In genomic region chr15:97182617-97183038, GRCm38 (mm10) we compare ENCODE assay signal across 10 mouse cellular contexts.
A peak's percentile ranks its signal among the peaks of the same experiment; 100 is the strongest.
DNase-seq lines count a peak whose midpoint lies in the region; ATAC-seq lines count a peak whose summit lies in the region.
"Had no signal": no experiment of that assay in that cellular context is flagged by ENCODE, and none has a peak within 500 bp of the region (broad histone marks: within the 10 kb centered on the region; RNA-seq: fewer than 3 reads in every experiment).

No protein-coding gene starts in this region.

- intact Hi-C loops in heart, postnatal 36 days (cut with DNase I): loop anchor here (10.0 kb wide), 2 partner anchors 518 to 648 kb away; no protein-coding TSS in a partner anchor

- 57% methylated on average over 9 of the region's 9 CpGs for WGBS in forebrain, embryonic 16.5 days
- 68% methylated on average over 9 of the region's 9 CpGs for WGBS in forebrain, embryonic 11.5 days
- WGBS in stomach, embryonic 14.5 days: 23% methylated on average over 9 of the region's 9 CpGs

- H3K4me3 ChIP-seq in forebrain, embryonic 16.5 days (replicated peaks; ENCODE audit: low read length): no peak overlapping the region
- no peak overlapping the region for H3K4me3 ChIP-seq in forebrain, embryonic 11.5 days (ENCODE audit: low read depth, low read length)
- H3K4me3 ChIP-seq in megakaryocyte, embryonic 14.5 days (replicated peaks): peak overlapping the region; percentile 46
- H3K4me3 ChIP-seq in stomach, embryonic 14.5 days (ENCODE audit: low read depth, low read length): no peak overlapping the region

- H3K4me2 ChIP-seq in forebrain, embryonic 16.5 days (ENCODE audit: low read length): no peak overlapping the region
- H3K4me2 ChIP-seq in forebrain, embryonic 11.5 days (ENCODE audit: low read depth, low read length, severe bottlenecking): no peak overlapping the region
- H3K4me2 ChIP-seq in stomach, embryonic 14.5 days (replicated peaks; ENCODE audit: low read depth, low read length): no peak overlapping the region

- H3K4me1 ChIP-seq in forebrain, embryonic 16.5 days (replicated peaks; ENCODE audit: control insufficient read depth, insufficient read depth, low read length): peaks cover 13% of the 10 kb centered on the region
- H3K4me1 ChIP-seq in forebrain, embryonic 11.5 days (replicated peaks; ENCODE audit: control insufficient read depth, insufficient read depth, low read length): peaks cover 3% of the 10 kb centered on the region; the same call in 1 of the 2 replicates
- no peaks in the 10 kb centered on the region for H3K4me1 ChIP-seq in megakaryocyte, embryonic 14.5 days
- 0 out of 2 replicates have a peak, but pooled peaks cover under 1% of the 10 kb centered on the region for H3K4me1 ChIP-seq in stomach, embryonic 14.5 days (ENCODE audit: control insufficient read depth, insufficient read depth, low read length)

- no peaks in the 10 kb centered on the region for H3K9me3 ChIP-seq in forebrain, embryonic 16.5 days (ENCODE audit: control insufficient read depth, low read length)
- H3K9me3 ChIP-seq in forebrain, embryonic 11.5 days (ENCODE audit: control insufficient read depth, low read length): no peaks in the 10 kb centered on the region
- no peaks in the 10 kb centered on the region for H3K9me3 ChIP-seq in megakaryocyte, embryonic 14.5 days
- H3K9me3 ChIP-seq in stomach, embryonic 14.5 days (ENCODE audit: control insufficient read depth, low read depth, low read length): no peaks in the 10 kb centered on the region

- no peak overlapping the region for H3K9ac ChIP-seq in forebrain, embryonic 16.5 days (replicated peaks; ENCODE audit: low read depth, low read length)
- H3K9ac ChIP-seq in forebrain, embryonic 11.5 days (ENCODE audit: low read length): no peak overlapping the region
- no peak overlapping the region for H3K9ac ChIP-seq in stomach, embryonic 14.5 days (replicated peaks; ENCODE audit: low read depth, low read length)

- H3K36me3 ChIP-seq in forebrain, embryonic 16.5 days (ENCODE audit: control insufficient read depth, insufficient read depth): no peaks in the 10 kb centered on the region
- H3K36me3 ChIP-seq in forebrain, embryonic 11.5 days (ENCODE audit: control insufficient read depth, insufficient read depth, low read length): no peaks in the 10 kb centered on the region
- no peaks in the 10 kb centered on the region for H3K36me3 ChIP-seq in megakaryocyte, embryonic 14.5 days (replicated peaks; ENCODE audit: low read length)
- no peaks in the 10 kb centered on the region for H3K36me3 ChIP-seq in stomach, embryonic 14.5 days (ENCODE audit: control insufficient read depth, insufficient read depth, low read length)

- no peaks in the 10 kb centered on the region for H3K27me3 ChIP-seq in forebrain, embryonic 16.5 days (replicated peaks; ENCODE audit: control insufficient read depth, insufficient read depth, low read length)
- H3K27me3 ChIP-seq in forebrain, embryonic 11.5 days (ENCODE audit: control insufficient read depth, insufficient read depth, low read length): no peaks in the 10 kb centered on the region
- H3K27me3 ChIP-seq in megakaryocyte, embryonic 14.5 days (replicated peaks): peaks cover 5% of the 10 kb centered on the region
- no peaks in the 10 kb centered on the region for H3K27me3 ChIP-seq in stomach, embryonic 14.5 days (ENCODE audit: control insufficient read depth, insufficient read depth, low read length)

- no peak overlapping the region for H3K27ac ChIP-seq in forebrain, embryonic 16.5 days (ENCODE audit: low read length)
- no peak overlapping the region for H3K27ac ChIP-seq in forebrain, embryonic 11.5 days (ENCODE audit: low read depth, low read length)
- no peak overlapping the region for H3K27ac ChIP-seq in stomach, embryonic 14.5 days (ENCODE audit: low read length)

- no peak for DNase-seq in forebrain, embryonic 11.5 days (ENCODE audit: low spot score)
- peak; percentile 8 to 11 for DNase-seq in heart, postnatal 36 days
- no peak for DNase-seq in layer of hippocampus, postnatal 14 days (ENCODE audit: low spot score in 2 of 2)
- DNase-seq in urinary bladder, postnatal 10 days (ENCODE audit: low spot score): no peak
- DNase-seq: lung, adult 2 months had no signal

- peak; percentile 15; the same call in 1 of the 2 replicates for ATAC-seq in forebrain, embryonic 16.5 days
- no peak for ATAC-seq in forebrain, embryonic 11.5 days (replicated peaks; ENCODE audit: low FRiP score)
- no peak for ATAC-seq in megakaryocyte, adult 5-6 weeks (ENCODE audit: poor library complexity, severe bottlenecking)
- peak; percentile 69; the same call in 1 of the 2 replicates for ATAC-seq in stomach, embryonic 14.5 days (ENCODE audit: insufficient number of reproducible peaks, insufficient read depth, low FRiP score, low read depth)
- ATAC-seq: CD4-positive, CD25-positive, alpha-beta regulatory T cell, adult 4 months had no signal

Comparison
In these comparisons a context has a peak if more than half of its experiments do, and no peak if none do; other contexts are left out.
1. ATAC-seq: peak in forebrain, embryonic 16.5 days (single experiment) and stomach, embryonic 14.5 days (single experiment); none in forebrain, embryonic 11.5 days (single experiment) and megakaryocyte, adult 5-6 weeks (single experiment).
2. DNase-seq: peak in heart, postnatal 36 days (2 of 2); none in forebrain, embryonic 11.5 days (single experiment), layer of hippocampus, postnatal 14 days (0 of 2) and urinary bladder, postnatal 10 days (single experiment).